Mouse (Mus musculus) embryo, embryonic 10 days (tissue): Measurements from ENCODE around the gene Lat.
"Not testable (repeated sequence)": the region's sequence is repeated elsewhere in the genome, so short reads cannot be mapped to it uniquely, and the experiment has no call there.

Source experiments
- DNase-seq: peaks from one replicate; pipeline ENCODE4 v3.0.0-alpha.2; 2015; ENCODE audit warnings: low spot score

Gene Lat

GRCm38 (mm10) chr7:126369393-126369792 is at the start of gene Lat:
Gene Lat, minus strand, starts transcription at chr7:126369570.
- DNase-seq = no peak

- DNase-seq = no peak
These were observed 49.1 kb upstream of the Lat start for GRCm38 (mm10) chr7:126418496-126418895.

GRCm38 (mm10) chr7:126417606-126418005 is 48.2 kb upstream of the Lat start:
- no peak for DNase-seq

DNA sequence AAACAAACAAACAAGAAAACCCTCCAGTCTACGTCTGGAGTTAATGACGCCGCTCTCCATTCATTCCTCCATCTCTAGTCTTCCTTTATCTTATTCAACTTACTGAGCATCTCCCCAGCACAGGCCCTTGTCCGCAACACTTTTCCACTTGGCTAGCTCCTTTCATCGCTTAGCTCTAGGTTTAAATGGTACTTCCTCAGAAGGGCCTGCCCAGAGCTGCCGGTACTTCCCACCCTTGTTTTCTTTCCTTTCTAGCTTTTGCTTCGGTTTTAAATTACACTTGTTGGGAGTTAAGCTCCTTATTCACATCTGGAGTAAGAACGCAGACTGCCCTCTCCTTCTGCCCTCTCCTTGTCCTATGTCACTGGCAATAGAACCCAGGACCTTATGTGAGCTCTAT is 47.7 kb upstream of the Lat start:
- peak; percentile 36 for DNase-seq

- DNase-seq = no peak
These were observed 47.2 kb upstream of the Lat start for GRCm38 (mm10) chr7:126416615-126417014.

DNA sequence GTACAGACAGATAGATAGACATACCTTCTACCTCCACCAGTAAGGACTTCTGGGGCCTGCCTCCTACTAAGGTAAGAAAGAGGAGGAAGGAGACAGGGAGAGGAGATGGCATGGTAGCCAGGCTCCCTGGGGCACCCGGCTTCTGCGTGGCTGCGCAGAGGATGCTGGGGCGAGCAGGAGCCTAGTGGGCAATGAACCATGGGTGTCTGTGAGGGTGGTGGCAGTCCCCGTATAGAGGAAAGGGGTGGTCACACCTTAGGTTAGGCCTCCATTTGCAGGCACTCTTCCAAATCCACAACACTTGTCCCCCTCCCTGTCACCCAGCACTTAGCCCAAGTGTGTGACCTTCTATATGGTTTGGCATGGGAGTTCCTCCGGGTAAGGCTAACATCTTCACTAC is 45.4 kb upstream of the Lat start, which contains the start of gene Cd19:
Gene Cd19, minus strand, starts transcription at position 165 of the 400 bp plus-strand sequence.
- no peak for DNase-seq

DNA sequence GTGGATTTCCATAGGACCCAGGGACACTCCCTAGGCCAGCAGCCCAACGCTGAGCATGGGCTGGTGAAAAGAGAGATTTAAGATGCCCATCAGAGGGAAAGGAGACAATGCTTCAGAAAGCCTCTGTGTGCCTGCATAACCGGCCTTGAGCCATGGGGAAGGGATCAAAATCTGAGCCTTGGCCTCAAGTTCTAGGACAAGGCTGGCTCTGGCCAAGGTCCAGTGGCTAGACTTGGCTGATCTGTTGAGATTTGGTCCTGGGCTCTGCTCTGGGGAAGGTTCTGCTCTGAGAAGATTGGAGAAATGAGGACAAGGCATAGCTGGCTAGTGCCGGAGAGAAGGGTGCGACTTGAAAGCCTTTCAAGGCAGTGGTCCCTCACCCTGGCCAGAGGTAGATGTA is 41.7 kb upstream of the Lat start:
- no peak for DNase-seq

GRCm38 (mm10) chr7:126408686-126409085 is 39.3 kb upstream of the Lat start:
- no peak for DNase-seq

- not testable (repeated sequence) for DNase-seq
These were observed 33.1 kb upstream of the Lat start for GRCm38 (mm10) chr7:126402518-126402917.

DNA sequence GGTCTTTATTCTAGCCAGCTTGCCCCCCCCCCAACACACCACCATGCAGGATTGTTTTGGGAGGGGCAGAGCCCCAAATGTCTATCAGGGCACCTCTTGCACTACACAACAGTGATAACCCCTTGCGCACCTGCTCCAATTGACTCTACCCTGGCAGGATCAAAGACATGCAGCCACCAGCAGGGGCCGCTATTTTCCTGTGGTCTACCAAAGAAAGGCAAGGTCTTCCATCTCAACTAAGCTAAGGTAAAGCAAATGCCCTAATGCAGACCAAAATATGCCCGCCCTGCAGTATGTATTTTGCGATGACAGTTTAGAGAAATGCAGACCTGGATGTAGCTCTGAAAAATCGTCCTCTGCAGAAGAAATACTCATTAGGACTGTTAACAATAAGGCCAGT is 30.2 kb upstream of the Lat start:
- DNase-seq = peak; percentile 84

DNA sequence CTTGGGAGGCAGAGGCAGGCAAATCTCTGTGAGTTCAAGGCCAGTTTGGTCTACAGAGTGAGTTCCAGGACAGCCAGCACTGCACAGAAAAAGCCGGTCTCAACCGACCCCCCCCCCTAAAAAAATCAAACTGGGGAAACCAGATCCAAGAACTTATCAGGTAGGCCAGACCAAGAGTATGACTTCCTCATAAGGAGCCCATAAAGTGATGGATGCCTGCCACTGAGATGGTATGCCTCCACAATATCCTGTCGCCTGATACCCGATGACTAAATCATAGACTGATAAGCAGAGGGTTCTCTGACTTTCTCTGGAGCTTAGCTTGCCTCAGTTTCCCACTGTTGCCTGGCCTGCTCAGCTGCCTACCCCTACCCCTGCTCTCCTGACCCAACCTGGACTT is 28.5 kb upstream of the Lat start:
- DNase-seq = no peak

- DNase-seq = no peak
These were observed 27.9 kb upstream of the Lat start for GRCm38 (mm10) chr7:126397221-126397620.

- peak; percentile 99 for DNase-seq
These were observed 27.1 kb upstream of the Lat start, which contains the start of gene Nfatc2ip for GRCm38 (mm10) chr7:126396298-126397119. Gene Nfatc2ip, minus strand, starts transcription at chr7:126396737.

- DNase-seq = not testable (repeated sequence)
These were observed 22.9 kb upstream of the Lat start for GRCm38 (mm10) chr7:126392086-126392884.

- no peak for DNase-seq
These were observed 18.8 kb upstream of the Lat start for GRCm38 (mm10) chr7:126388185-126388584.

DNA sequence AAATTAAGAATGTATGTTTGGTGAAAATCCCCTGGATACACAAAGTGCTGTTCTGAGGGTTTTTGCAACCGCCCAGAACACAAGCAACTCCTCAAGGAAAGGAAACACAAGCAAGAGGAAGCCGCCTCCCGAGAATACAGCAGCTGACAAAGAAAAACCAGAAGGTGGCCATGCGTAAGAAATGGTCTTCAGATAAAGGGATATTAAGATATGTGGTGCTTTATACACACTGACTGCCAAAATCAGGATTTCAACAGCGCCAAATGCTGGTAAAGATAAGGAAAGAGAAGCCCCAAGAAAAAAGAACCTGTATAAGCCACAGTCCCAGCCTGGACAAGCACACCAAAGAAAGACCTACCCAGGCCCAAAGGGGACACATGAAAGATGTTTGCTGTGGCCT is 14.2 kb upstream of the Lat start:
- no peak for DNase-seq

DNA sequence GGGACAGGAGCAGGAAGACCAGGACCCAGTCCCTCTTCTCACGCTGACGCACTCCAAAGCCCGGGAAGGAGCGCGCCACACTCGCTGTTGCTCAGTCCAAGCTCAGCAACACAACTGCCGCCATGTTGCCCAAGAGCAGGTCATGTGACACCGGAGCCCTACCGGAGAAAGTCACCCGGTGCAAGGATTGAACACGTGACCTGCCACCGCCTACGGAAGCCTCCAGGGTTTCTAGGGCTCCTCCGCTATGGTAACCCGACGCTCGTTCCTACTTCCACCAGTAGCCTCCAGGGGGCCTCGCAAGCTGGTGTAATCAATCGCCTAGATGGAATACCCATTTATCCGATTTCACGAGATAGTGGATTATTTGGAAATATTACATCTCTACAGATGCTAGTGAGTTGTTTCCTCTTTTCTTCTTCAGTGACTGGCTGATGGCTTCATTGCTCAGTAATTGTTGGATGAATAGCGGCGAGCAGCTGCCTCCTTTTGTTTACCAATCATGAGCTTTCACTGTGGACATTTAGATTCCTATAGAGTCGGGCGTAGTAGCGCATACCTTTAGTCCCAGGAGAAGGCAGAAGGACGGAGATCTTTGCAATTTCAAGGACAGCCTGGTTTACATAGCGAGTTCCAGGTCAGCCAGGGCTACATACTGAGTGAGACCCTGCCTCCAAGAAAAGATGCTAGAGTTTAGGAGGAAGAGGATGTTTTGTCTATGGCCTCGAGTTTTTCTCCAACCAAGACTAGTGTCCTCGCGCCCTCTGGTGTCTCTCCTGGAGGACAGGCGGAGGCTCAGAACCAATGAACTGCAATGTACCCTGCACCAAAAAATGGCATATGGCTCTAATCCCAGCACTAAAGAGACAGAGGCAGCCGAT is 8.1 kb upstream of the Lat start, which contains the start of gene Spns1:
Gene Spns1, minus strand, starts transcription at position 173 of the 881 bp plus-strand sequence.
- DNase-seq = peak; percentile 98

DNA sequence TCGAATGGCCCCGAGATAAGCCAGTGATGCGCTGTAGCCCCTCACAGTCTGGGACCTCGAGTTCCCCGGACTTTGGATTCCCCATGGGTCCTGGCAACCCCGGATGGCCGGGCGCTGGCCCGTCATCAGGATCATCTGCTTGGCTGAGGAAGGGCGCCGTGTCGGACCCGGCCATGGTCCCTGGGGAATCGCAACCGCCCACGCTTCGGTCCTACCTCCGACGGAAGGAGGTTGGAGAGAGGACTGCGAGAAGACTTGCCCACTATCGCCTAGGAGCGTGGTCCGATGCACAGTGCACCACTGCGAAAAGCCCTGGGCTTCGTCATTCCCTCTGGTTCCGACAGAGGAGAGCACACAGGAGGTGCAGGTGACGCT is 7.5 kb upstream of the Lat start:
- DNase-seq = no peak

DNA sequence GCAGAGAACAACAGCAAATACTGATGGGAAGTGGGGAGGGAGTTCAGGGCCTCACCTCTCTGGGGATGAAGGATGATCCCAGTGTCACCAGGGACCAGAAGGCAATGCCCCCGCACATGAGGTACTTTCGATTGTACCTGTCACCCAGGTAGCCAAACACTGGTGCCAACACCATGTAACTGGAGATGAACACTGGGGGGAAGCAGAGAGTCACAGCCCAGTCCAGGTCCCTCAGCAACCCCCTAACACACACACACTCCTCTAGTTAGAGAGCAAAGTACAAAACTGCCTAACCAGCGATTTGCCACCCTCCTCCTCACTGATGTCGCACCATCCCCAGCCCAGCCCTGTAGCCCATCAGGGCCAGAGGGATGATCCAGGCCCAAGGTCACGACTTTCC is 5.6 kb upstream of the Lat start:
- DNase-seq = no peak

DNA sequence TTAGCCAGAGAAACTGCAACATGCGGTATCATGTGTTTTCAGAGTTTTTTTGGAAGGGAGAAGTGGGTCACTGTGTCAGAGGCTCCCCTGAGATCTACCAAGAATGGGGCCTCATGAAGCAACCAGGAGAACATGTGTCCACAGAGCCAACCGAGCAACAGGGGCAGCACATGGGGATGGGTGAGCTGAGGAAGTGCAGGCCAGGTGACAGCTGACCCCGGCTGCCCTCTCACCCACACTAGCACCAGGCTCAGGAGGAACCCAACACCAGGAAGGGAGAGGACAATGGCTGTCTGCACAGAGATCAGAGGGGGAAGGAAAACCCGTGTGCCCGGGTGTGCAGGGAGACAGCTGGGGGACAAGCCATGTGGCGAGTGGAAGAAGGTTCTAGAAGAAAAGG is 5.2 kb upstream of the Lat start:
- no peak for DNase-seq

- DNase-seq = no peak
These were observed 3.6 kb upstream of the Lat start for GRCm38 (mm10) chr7:126373007-126373406.

DNA sequence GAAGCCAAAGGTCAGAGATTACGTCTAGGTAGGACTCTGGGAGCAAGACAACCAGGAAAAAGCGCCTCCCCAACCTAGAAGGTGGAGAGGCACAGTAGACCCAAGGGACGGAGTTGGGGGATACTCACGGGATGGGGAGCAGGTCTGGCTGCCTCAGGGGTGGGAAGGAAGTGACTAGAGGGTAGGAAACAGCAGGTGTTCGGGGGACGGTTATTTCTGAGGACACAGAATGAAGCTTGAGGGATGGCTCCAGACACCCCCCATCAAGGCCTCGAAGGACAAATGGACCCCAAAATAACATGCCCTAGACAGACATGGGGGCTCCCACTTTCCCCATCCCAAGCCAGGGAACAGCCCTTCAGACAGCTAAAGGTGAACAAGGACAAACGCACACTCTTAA is 1.0 kb downstream of the Lat start:
- no peak for DNase-seq
